Mouse (Mus musculus) testis, adult 2 months (tissue): ENCODE data around the gene Gpr146.

Experiments
- CTCF ChIP-seq: fragments of 200-500 bp; IDR thresholded peaks from 2 replicates; pipeline ENCODE4 v1.5.1; 2012; ENCODE audit warnings: low read depth, mild to moderate bottlenecking, inconsistent platforms, low read length, moderate library complexity; ENCODE audit not compliant: control insufficient read depth, insufficient read depth, insufficient replicate concordance
- POLR2A ChIP-seq: fragments of 200-500 bp; IDR thresholded peaks from 2 replicates; pipeline ENCODE4 v1.6.1; 2012; ENCODE audit warnings: low read depth, mild to moderate bottlenecking, inconsistent platforms, low read length, moderate library complexity; ENCODE audit not compliant: control insufficient read depth

GRCm38 (mm10) chr5:139394399-139394798 lies 16.9 kb downstream of the Gpr146 start:
- TF ChIP-seq CTCF (no peak), POLR2A (no peak)
